ENCODE assay signal across 22 mouse cellular contexts in the genomic region with DNA sequence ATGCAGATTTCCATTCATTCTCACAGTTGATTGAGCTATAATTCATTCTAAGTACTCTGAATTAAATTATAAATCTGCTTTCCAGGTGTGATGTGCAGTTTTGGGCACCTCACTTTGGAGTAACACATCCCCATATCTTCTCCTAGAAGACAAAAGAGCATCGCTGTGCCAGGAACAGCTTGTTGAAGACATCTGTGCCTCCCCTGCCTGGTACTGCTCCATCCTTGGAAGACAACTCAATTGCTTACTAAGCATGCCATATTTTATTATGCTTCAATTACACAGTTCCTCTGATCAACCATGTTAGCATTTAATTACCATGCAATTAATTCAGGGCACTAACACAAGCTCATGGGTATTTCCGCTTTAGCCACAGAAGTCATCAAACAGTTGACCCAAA. TPM values are rescaled to one million over a fixed set of nuclear protein-coding genes. Genes with fewer than 3 reads are reported as not detected.
DNase-seq lines count a peak whose midpoint lies in the region; ATAC-seq and TF ChIP-seq lines count a peak whose summit lies in the region.
"Had no signal": no experiment of that assay in that cellular context is flagged by ENCODE, and none has a peak within 500 bp of the region (broad histone marks: within the 10 kb centered on the region; RNA-seq: fewer than 3 reads in every experiment).

No protein-coding gene starts in this region.

- 59% methylated on average over 2 of the region's 2 CpGs for WGBS in hindbrain, embryonic 16.5 days
- WGBS in hindbrain, embryonic 14.5 days, result 56% methylated on average over 2 of the region's 2 CpGs
- 94% methylated on average over 2 of the region's 2 CpGs for WGBS in intestine, postnatal 0 days

- no peak overlapping the region for H3K27ac ChIP-seq in hindbrain, embryonic 16.5 days (ENCODE audit: low read depth, low read length)
- H3K27ac ChIP-seq in hindbrain, embryonic 14.5 days, result no peak overlapping the region
- H3K27ac ChIP-seq in intestine, postnatal 0 days (ENCODE audit: low read depth, low read length), result no peak overlapping the region
- H3K27ac ChIP-seq: limb, embryonic 13.5 days; liver, embryonic 12.5 days; neural tube, embryonic 13.5 days had no signal

- ATAC-seq in cerebellum, adult (ENCODE audit: insufficient number of reproducible peaks, low FRiP score, low TSS enrichment), result no peak
- ATAC-seq in hindbrain, embryonic 16.5 days, result peak; percentile 65
- no peak for ATAC-seq in hindbrain, embryonic 14.5 days (ENCODE audit: low FRiP score)
- ATAC-seq in intestine, postnatal 0 days, result no peak
- ATAC-seq: liver, embryonic 12.5 days; liver, postnatal 0 days had no signal

- H3K36me3 ChIP-seq in hindbrain, embryonic 16.5 days (ENCODE audit: control insufficient read depth, insufficient read depth, low read length), result no peaks in the 10 kb centered on the region
- H3K36me3 ChIP-seq in hindbrain, embryonic 14.5 days (replicated peaks; ENCODE audit: control insufficient read depth, insufficient read depth), result no peaks in the 10 kb centered on the region
- no peaks in the 10 kb centered on the region for H3K36me3 ChIP-seq in intestine, postnatal 0 days (ENCODE audit: control insufficient read depth, insufficient read depth)
- H3K36me3 ChIP-seq: G1E; limb, embryonic 13.5 days; liver, embryonic 12.5 days; neural tube, embryonic 13.5 days had no signal

- H3K9me3 ChIP-seq in hindbrain, embryonic 16.5 days (ENCODE audit: control insufficient read depth, low read length), result no peaks in the 10 kb centered on the region
- no peaks in the 10 kb centered on the region for H3K9me3 ChIP-seq in hindbrain, embryonic 14.5 days (ENCODE audit: control insufficient read depth, low read length)
- H3K9me3 ChIP-seq in intestine, postnatal 0 days (ENCODE audit: control insufficient read depth), result no peaks in the 10 kb centered on the region
- H3K9me3 ChIP-seq: G1E; limb, embryonic 13.5 days; liver, embryonic 12.5 days; neural tube, embryonic 13.5 days had no signal

- intact Hi-C loops in left cerebral cortex, postnatal 4 days (cut with DNase I), result no loop called here
- intact Hi-C loops in left cerebral cortex, postnatal 25 days (cut with DNase I), result no loop called here

- no peak overlapping the region for H3K4me2 ChIP-seq in hindbrain, embryonic 16.5 days (ENCODE audit: low read length)
- no peak overlapping the region for H3K4me2 ChIP-seq in hindbrain, embryonic 14.5 days (replicated peaks)
- H3K4me2 ChIP-seq in intestine, postnatal 0 days (replicated peaks; ENCODE audit: low read depth), result no peak overlapping the region
- H3K4me2 ChIP-seq: limb, embryonic 13.5 days; liver, embryonic 12.5 days; midbrain, embryonic 11.5 days; neural tube, embryonic 13.5 days had no signal

- DNase-seq in cerebellum, postnatal 14 days, result peak; percentile 14 to 16
- no peak for DNase-seq in hindbrain, embryonic 14.5 days (ENCODE audit: low spot score)
- peak; percentile 21 for DNase-seq in left cerebral cortex, postnatal 4 days
- no peak for DNase-seq in left cerebral cortex, postnatal 25 days (ENCODE audit: low spot score in 2 of 2)
- DNase-seq: adrenal gland, adult 8-10 months; cerebellum, adult 2 months; cerebellum, postnatal 36 days; heart, postnatal 14 days; kidney, adult 11 months; kidney, postnatal 14 days; liver, postnatal 0 days; lung, postnatal 36 days; thymus, adult 2 months; thymus, postnatal 36 days had no signal

- H3K27me3 ChIP-seq in hindbrain, embryonic 16.5 days (replicated peaks; ENCODE audit: control insufficient read depth, insufficient read depth, low read length), result no peaks in the 10 kb centered on the region
- H3K27me3 ChIP-seq in hindbrain, embryonic 14.5 days (ENCODE audit: control insufficient read depth, insufficient read depth, low read length), result no peaks in the 10 kb centered on the region
- H3K27me3 ChIP-seq in intestine, postnatal 0 days (replicated peaks; ENCODE audit: control insufficient read depth, insufficient read depth, low read length), result no peaks in the 10 kb centered on the region
- H3K27me3 ChIP-seq: limb, embryonic 13.5 days; liver, embryonic 12.5 days; neural tube, embryonic 13.5 days had no signal

- TF ChIP-seq CTCF in intestine, postnatal 0 days (IDR thresholded peaks at IDR 0.05; ENCODE audit: low read depth), result no peak

- H3K9ac ChIP-seq in hindbrain, embryonic 16.5 days (ENCODE audit: low read depth, low read length), result no peak overlapping the region
- no peak overlapping the region for H3K9ac ChIP-seq in hindbrain, embryonic 14.5 days
- no peak overlapping the region for H3K9ac ChIP-seq in intestine, postnatal 0 days (ENCODE audit: low read depth, low read length)
- H3K9ac ChIP-seq: limb, embryonic 13.5 days; liver, embryonic 12.5 days; liver, postnatal 0 days; neural tube, embryonic 13.5 days had no signal

- no peak overlapping the region for H3K4me3 ChIP-seq in hindbrain, embryonic 16.5 days (ENCODE audit: low read length)
- H3K4me3 ChIP-seq in hindbrain, embryonic 14.5 days (replicated peaks; ENCODE audit: low read length), result no peak overlapping the region
- no peak overlapping the region for H3K4me3 ChIP-seq in intestine, postnatal 0 days (ENCODE audit: low read depth, low read length)
- H3K4me3 ChIP-seq: limb, embryonic 13.5 days; liver, embryonic 12.5 days; neural tube, embryonic 13.5 days had no signal

- H3K4me1 ChIP-seq in hindbrain, embryonic 16.5 days (ENCODE audit: control insufficient read depth, insufficient read depth, low read depth, low read length), result no peaks in the 10 kb centered on the region
- no peaks in the 10 kb centered on the region for H3K4me1 ChIP-seq in hindbrain, embryonic 14.5 days (replicated peaks; ENCODE audit: control insufficient read depth, insufficient read depth, low read length)
- no peaks in the 10 kb centered on the region for H3K4me1 ChIP-seq in intestine, postnatal 0 days (replicated peaks; ENCODE audit: control insufficient read depth, insufficient read depth, low read length)

RNA-seq across cellular contexts. Expression of a gene that starts 31.8 kb away (rescaled TPM):
- 28.5 and 37.9 TPM in 2 replicates for polyA plus RNA-seq in hindbrain, embryonic 16.5 days (2015; fragmentation: Nextera tagmentation; extraction: Ambion mirVana)
- 38.3 and 41.5 TPM in 2 replicates for polyA plus RNA-seq in hindbrain, embryonic 14.5 days (2014; fragmentation: Nextera tagmentation; extraction: Ambion mirVana)
- 10 to 100 TPM; 66.0 to 73.5 TPM for total RNA-seq in left cerebral cortex, postnatal 4 days (2021)
- 100 to 1,000 TPM; 105 to 106 TPM for total RNA-seq in left cerebral cortex, postnatal 25 days (2021)
- 8.5 and 8.8 TPM in 2 replicates for polyA plus RNA-seq in intestine, postnatal 0 days (2015; fragmentation: Nextera tagmentation; extraction: Ambion mirVana)

Comparison
In these comparisons a context has a peak if more than half of its experiments do, and no peak if none do; other contexts are left out.
1. DNase-seq: peak in cerebellum, postnatal 14 days (2 of 2) and left cerebral cortex, postnatal 4 days (single experiment); none in hindbrain, embryonic 14.5 days (single experiment) and left cerebral cortex, postnatal 25 days (0 of 2).